Mouse (Mus musculus) MEL (cell line): ENCODE measurements at regions not wholly inside any gene's neighbourhood (a gene's known extent, or its start where the extent isn't known, plus 50 kb on each side); places are given as distances from the start of the nearest gene placed in this dataset.

ENCODE experiments used
- BHLHE40 ChIP-seq: IDR thresholded peaks from 2 replicates; pipeline ENCODE4 v1.6.1; 2012; ENCODE audit warnings: low read depth, mild to moderate bottlenecking, inconsistent platforms, low read length, improper control_type of control experiment, borderline replicate concordance
- CTCF ChIP-seq, 3 experiments: IDR thresholded peaks in 2 of 3; conservative IDR thresholded peaks in 1 of 3; 2 replicates each; pipeline ENCODE4 v1.5.1; 2011 to 2012; ENCODE audit warnings: low read length in 3 of 3, low read depth in 2 of 3, mild to moderate bottlenecking in 2 of 3, improper control_type of control experiment in 1 of 3, inconsistent platforms in 1 of 3, mixed read lengths in 1 of 3, moderate library complexity in 1 of 3; ENCODE audit not compliant: control insufficient read depth in 1 of 3, insufficient read depth in 1 of 3, poor library complexity in 1 of 3, severe bottlenecking in 1 of 3
- E2F4 ChIP-seq: IDR thresholded peaks from 2 replicates; pipeline ENCODE4 v1.6.1; 2011; ENCODE audit warnings: low read depth, low read length, improper control_type of control experiment, borderline replicate concordance
- ELF1 ChIP-seq: IDR thresholded peaks from 2 replicates; pipeline ENCODE4 v1.6.1; 2014; ENCODE audit warnings: low read depth, mild to moderate bottlenecking, inconsistent platforms, low read length, improper control_type of control experiment, moderate library complexity
- GATA1 ChIP-seq: IDR thresholded peaks from 2 replicates; pipeline ENCODE4 v1.6.1; 2011; ENCODE audit warnings: low read depth, low read length, improper control_type of control experiment
- MAX ChIP-seq: IDR thresholded peaks from 2 replicates; pipeline ENCODE4 v1.6.1; 2011; ENCODE audit warnings: low read length, improper control_type of control experiment
- POLR2A ChIP-seq, 2 experiments: IDR thresholded peaks; 2 replicates each; pipeline ENCODE4 v1.6.1; 2011 to 2012; ENCODE audit warnings: low read length in 2 of 2, mild to moderate bottlenecking in 2 of 2, control low read depth in 1 of 2, improper control_type of control experiment in 1 of 2, low read depth in 1 of 2, moderate library complexity in 1 of 2; ENCODE audit not compliant: control insufficient read depth in 1 of 2, insufficient read depth in 1 of 2, poor library complexity in 1 of 2
- SMC3 ChIP-seq: IDR thresholded peaks from 2 replicates; pipeline ENCODE4 v1.6.1; 2011; ENCODE audit warnings: low read depth, low read length, improper control_type of control experiment
- TBP ChIP-seq: IDR thresholded peaks from 2 replicates; pipeline ENCODE4 v1.8.0; 2011; ENCODE audit warnings: low read depth, low read length, improper control_type of control experiment
- TCF12 ChIP-seq: IDR thresholded peaks from 2 replicates; pipeline ENCODE4 v1.6.1; 2014; ENCODE audit warnings: low read depth, mild to moderate bottlenecking, inconsistent platforms, low read length, improper control_type of control experiment, moderate library complexity
- USF1 ChIP-seq: IDR thresholded peaks from 2 replicates; pipeline ENCODE4 v1.6.1; 2014; ENCODE audit warnings: low read depth, mild to moderate bottlenecking, inconsistent platforms, low read length, improper control_type of control experiment, moderate library complexity

GRCm38 (mm10) chr5:120302307-120302706 lies 129.2 kb upstream of the Lhx5 start:
- TF ChIP-seq USF1 (no peak), POLR2A (IDR thresholded peaks at IDR 0.05; ENCODE audit: control insufficient read depth in 1 of 2, insufficient read depth in 1 of 2, low read depth in 1 of 2, low read length in 2 of 2, poor library complexity in 1 of 2) (no peak), TCF12 (no peak), SMC3 (no peak), TBP (no peak), CTCF (IDR thresholded peaks at IDR 0.05 in 2 of 3, conservative IDR thresholded peaks at IDR 0.05 in 1 of 3; ENCODE audit: control insufficient read depth in 1 of 3, insufficient read depth in 1 of 3, low read depth in 2 of 3, low read length in 3 of 3, poor library complexity in 1 of 3, severe bottlenecking in 1 of 3) (no peak), ELF1 (no peak), E2F4 (no peak), GATA1 (no peak), MAX (no peak), BHLHE40 (no peak)
